Mouse (Mus musculus): ENCODE data around the gene B4galnt4.

The B4galnt4 gene

DNA sequence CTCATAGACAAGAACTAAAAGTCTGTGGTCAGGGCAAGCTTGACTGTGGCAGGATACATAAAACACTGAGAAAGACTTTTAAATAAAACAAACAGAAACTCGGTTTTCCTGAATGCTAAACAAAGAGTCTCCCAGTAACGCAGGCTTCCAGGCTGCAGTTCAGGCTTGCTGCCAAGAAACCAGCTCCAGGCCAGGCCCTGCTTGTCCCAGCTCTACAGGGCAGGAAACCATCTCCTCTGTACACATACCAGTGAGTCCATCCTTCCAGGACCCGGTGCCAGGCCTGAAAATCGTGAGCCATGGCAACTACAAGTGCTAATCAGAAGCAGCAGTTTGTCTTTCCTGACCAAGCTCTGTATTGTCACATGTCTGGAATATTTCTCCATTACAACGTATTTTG, 19.2 kb upstream of the B4galnt4 start:
- DNase-seq (ENCODE audit: low spot score) = no peak

DNA sequence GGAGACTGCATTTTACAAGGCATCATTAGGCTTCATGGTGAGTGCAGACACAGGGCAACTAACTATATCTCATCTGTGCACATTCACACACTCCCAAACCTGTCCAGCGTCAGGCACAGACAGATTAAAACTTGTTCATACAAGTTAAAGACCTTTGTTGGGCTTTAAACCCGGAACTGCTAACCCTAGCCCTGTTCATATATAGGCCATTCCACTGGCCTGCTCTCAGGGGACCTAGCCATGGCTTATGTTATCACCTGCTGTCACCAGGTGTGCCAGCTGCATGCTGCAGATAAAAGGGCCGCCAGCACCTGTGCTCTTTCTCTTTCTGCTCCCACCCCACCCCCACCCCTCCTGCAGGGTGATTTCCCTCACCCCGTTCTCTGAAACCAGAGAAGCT, 18.4 kb upstream of the B4galnt4 start:
- no peak for DNase-seq (ENCODE audit: low spot score)

GRCm38 (mm10) chr7:141046931-141047580, 13.8 kb upstream of the B4galnt4 start:
- DNase-seq (ENCODE audit: low spot score) = no peak

DNA sequence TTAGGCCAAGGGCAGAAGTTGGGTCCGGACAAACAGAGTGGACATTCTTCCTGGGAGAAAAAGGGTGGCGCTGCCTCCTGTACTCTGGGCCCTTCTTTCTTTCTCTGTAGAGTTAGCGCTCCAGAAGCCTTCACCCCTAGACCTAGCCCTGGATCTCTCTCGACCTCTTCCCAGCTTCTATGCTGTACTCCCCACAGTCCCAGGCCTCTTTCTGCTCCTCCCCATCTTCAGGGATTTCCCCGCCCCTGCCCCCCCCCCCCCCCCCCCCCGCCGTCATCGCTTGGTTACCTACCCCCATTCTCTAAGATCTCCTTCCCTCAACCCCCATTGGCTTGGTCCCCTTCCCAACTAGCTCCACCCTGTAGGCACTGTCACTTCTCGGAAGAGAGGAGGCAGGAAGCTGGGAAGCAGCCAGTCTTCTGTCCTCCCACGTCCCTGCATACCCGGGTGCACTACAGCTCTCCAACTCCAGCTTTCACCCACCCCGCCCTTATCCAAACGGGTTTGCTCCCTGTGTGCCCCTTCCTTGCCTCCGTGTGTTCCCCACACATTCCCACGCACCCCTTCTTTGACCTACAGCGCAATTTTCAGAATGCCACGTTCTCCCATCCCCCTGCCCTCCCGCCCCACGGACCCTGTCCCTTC, 13.2 kb upstream of the B4galnt4 start:
- DNase-seq (ENCODE audit: low spot score) = no peak

- peak; percentile 80 for DNase-seq (ENCODE audit: low spot score)
Measured at GRCm38 (mm10) chr7:141048226-141049218, 12.4 kb upstream of the B4galnt4 start.

GRCm38 (mm10) chr7:141049326-141049725, 11.6 kb upstream of the B4galnt4 start:
- DNase-seq (ENCODE audit: low spot score) = no peak

DNA sequence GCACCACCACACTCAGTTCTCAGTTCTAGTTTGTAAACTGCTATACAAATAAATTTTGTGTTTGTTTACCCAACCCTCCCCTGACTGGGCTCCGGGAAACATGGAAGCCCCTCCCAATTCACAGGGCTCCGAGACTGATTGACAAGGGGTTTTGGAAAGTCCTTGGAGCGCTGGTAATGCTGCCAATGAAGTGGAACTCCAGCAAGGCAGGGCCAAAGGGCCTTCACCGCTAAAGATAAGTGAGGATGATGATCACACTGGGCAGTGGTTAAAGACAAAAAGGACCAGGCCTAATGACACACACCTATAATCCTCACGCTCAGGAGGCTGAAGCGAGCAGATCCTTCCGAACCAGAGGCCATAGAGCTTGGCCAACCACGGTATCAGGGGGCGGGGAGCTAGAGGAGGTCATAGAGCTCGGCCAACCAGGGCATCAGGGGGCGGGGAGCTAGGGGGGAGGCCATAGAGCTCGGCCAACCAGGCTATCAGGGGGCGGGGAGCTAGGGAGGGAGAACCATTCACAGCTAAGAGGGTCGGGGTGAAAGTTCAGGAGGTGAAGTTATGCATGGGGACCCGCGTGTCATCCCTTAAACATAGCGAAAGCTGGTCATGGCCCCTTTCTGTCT, 9.7 kb upstream of the B4galnt4 start:
- DNase-seq (ENCODE audit: low spot score) = no peak

GRCm38 (mm10) chr7:141052016-141052415, 8.9 kb upstream of the B4galnt4 start:
- DNase-seq (ENCODE audit: low spot score) = no peak

GRCm38 (mm10) chr7:141052421-141052820, 8.5 kb upstream of the B4galnt4 start:
- no peak for DNase-seq (ENCODE audit: low spot score)

DNA sequence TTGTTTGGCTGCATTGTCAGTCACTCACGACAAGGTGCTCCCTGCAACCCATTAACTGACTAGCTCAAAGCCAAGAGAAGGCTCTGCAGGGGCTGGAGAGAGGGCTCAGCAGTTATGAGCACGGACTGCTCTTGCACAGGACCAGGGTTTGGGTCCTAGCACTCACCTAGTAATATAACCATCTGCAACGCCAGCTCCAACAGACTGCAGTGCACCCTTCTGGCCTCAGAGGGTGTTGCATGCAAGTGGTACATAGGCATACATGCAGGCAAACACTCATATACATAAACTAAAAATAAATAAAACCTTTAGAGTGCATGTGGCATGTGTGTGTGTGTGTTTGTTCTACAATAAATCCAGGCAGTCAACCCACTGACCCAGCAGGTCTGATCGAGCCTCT, 5.1 kb upstream of the B4galnt4 start:
- DNase-seq (ENCODE audit: low spot score) = no peak

- DNase-seq (ENCODE audit: low spot score) = no peak
Measured at GRCm38 (mm10) chr7:141056976-141057375, 3.9 kb upstream of the B4galnt4 start.

GRCm38 (mm10) chr7:141057541-141057940, 3.4 kb upstream of the B4galnt4 start:
- no peak for DNase-seq (ENCODE audit: low spot score)

- no peak for DNase-seq (ENCODE audit: low spot score)
Measured at GRCm38 (mm10) chr7:141058601-141059341, 2.1 kb upstream of the B4galnt4 start.

DNA sequence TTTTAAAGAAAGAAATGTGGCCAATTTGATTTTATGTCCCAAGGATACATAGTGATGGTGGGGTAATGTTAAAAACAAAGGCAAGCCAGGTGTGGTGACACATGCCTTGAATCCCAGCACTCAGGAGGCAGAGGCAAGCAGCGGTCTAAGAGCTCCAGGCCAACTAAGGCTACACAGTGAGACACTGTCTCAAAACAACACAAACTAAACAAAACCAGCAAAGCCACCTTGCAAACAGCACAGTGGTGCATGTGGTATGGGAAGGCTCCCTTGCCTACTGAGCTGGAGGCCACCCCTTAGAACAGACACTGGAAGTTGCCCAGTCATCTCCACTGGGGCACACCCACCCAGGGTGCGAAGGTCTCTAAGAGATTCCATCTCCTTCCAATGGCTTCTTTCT, 975 bp upstream of the B4galnt4 start:
- DNase-seq (ENCODE audit: low spot score) = no peak

GRCm38 (mm10) chr7:141061269-141061692, 377 bp downstream of the B4galnt4 start:
- DNase-seq (ENCODE audit: low spot score) = no peak

GRCm38 (mm10) chr7:141062525-141062924, 1.6 kb downstream of the B4galnt4 start:
- no peak for DNase-seq (ENCODE audit: low spot score)

DNA sequence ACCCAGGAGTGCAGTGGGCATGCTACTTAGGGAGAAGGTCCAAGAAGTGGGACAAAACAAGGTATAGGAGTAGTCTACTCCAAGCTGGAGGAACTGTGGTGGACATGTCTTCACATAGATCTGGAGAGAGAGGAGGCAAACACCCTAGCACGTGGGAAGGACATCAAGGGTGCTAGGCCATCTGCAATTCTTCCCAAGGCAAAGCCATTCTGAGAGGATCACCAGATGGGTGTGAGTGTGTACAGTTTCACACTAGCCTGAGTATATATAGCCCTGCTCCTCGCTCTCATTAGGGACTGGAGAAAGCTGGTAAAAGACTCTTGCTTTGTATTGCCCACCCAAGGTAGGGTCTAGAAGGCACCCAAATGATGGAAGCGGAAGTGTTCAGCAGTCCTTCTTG, 2.4 kb downstream of the B4galnt4 start:
- DNase-seq (ENCODE audit: low spot score) = no peak

DNA sequence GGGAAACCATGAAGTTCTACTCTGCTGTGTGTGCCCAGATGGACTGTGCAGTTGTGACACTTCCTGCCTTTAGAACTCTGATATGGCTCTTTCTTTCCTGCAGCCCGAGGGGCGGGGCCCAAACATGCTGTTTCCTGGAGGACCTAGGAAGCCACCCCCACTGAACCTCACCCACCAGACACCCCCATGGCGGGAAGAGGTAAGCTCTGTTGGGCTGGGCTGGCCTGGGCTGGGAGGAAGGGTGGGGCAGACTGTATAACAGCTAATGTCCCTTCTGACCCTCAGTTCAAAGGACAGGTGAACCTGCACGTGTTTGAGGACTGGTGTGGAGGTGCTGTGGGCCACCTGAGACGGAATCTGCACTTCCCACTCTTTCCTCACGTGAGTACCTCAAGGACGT, 3.3 kb downstream of the B4galnt4 start:
- DNase-seq (ENCODE audit: low spot score) = no peak

DNA sequence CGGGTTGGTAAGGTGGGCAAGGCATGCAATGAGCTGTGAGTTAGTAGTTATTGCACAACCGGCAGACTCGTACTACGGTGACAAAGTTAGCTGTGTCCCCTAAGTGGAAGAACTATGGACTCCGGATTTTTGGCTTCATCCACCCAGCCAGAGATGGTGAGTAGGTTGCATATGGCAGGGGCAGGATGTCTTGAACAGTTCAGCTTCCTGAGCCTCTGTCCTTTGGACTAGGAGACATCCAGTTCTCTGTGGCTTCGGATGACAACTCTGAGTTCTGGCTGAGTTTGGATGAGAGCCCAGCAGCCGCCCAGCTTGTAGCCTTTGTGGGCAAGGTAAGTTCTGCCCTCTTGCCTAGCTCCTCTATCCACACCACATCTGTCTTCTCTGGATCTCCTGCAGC, 3.7 kb downstream of the B4galnt4 start:
- DNase-seq (ENCODE audit: low spot score) = no peak

- DNase-seq (ENCODE audit: low spot score) = no peak
Measured at GRCm38 (mm10) chr7:141068351-141068750, 7.4 kb downstream of the B4galnt4 start.

DNA sequence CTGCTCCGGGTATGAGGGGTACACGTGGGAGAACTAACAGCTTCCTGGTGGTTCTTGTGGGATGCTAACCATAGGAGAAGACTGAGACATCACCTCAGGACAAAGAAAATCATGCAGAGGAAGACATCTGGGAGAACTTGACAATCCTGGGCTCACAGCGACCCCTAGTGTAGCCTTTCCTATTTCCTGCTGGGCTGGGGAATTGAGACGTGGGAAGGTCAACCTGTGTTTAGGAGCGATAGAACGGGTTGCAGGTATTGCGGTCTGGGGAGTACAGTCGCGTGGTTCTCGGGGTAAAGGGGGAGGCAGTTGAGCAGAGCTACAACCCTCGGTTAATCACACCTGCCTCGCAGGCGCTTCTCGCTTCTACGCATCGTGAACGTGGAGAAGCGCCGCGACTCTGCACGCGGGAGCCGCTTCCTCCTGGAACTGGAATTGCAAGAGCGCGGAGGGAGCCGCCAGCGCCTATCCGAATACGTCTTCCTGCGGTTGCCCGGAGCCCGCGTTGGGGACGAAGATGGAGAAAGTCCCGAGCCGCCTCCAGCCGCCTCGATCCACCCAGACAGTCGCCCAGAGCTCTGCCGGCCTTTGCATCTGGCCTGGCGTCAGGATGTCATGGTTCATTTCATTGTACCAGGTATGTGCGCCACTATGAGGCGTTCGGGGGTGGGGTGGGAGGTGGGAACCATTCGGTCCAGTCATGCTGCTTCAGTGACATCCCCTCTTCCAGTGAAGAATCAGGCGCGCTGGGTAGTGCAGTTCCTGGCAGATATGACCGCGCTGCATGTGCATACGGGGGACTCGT, 9.4 kb downstream of the B4galnt4 start:
- DNase-seq (ENCODE audit: low spot score) = no peak

Data from urinary bladder, postnatal 10 days (tissue).